Mouse (Mus musculus): ENCODE measurements around the gene Rmi1. TPM values are rescaled to one million over a fixed set of nuclear protein-coding genes. Genes with fewer than 3 reads are reported as not detected.
A peak's percentile ranks its signal among the peaks of the same experiment; 100 is the strongest.
"Not testable (repeated sequence)": the region's sequence is repeated elsewhere in the genome, so short reads cannot be mapped to it uniquely, and the experiment has no call there.

Rmi1 gene
- 22.6 and 23.5 TPM in 2 replicates for polyA plus RNA-seq (2014; fragmentation: Nextera tagmentation; extraction: Ambion mirVana)

DNA sequence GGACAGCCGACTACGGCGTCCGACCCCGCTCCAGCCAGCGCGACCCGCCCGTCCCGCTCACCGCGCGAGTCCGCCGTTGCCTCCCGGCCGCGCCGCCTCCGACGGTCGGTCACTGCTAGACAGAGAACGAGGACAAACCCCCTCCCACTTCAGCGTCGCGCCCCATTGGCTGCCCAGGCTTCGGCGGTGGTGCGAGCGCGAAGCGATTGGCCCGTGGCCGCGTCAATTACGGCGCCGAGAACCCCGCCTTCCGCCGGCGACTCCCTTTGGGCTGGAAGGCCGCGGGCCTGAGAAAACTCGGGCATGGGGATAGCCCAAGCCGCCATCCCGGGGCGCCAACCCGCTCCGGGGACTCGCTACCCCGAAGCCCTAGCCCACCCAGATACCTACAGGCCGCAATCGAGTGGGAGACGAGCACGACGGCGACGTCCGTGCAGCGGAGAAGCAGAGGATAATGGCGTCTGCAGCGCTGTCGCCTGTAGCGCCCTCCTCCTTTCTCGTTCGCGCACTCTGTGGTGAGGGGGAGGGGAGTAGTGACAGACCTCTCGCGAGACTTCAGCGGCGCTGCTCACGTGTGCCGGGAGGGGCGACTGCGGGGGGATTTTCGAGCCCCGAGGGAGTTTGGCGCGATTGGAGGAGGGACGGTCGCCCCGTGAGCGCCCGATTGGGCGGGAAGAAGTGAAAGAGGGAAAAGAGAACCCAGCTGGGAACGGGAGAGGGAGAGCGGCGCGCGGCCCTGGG, at the start of gene Rmi1:
Gene Rmi1 (plus strand): TSS at position 246 of the 741 bp plus-strand sequence.
- ATAC-seq (ENCODE audit: low read depth): peak; percentile 95
- Histone ChIP-seq H3K4me3 (ENCODE audit: low read depth, low read length) (peak within 1 kb of the TSS; percentile 86), H3K9me3 (ENCODE audit: control insufficient read depth, low read length) (no peaks in the 10 kb centered on the region), H3K4me1 (ENCODE audit: control insufficient read depth, insufficient read depth, low read length) (no peaks in the 10 kb centered on the region), H3K27me3 (replicated peaks; ENCODE audit: control insufficient read depth, insufficient read depth, low read length) (no peaks in the 10 kb centered on the region), H3K4me2 (ENCODE audit: low read depth, low read length) (peak within 1 kb of the TSS; percentile 75), H3K27ac (replicated peaks; ENCODE audit: low read depth, low read length) (peak within 1 kb of the TSS; percentile 99), H3K9ac (ENCODE audit: low read depth, low read length) (peak within 1 kb of the TSS; percentile 100), H3K36me3 (ENCODE audit: control insufficient read depth, insufficient read depth, low read length) (peaks cover 23% of the 10 kb centered on the region)
- under 1% methylated on average over 60 of the region's 91 CpGs for WGBS
- peak; percentile 98 for DNase-seq (ENCODE audit: low spot score)

DNA sequence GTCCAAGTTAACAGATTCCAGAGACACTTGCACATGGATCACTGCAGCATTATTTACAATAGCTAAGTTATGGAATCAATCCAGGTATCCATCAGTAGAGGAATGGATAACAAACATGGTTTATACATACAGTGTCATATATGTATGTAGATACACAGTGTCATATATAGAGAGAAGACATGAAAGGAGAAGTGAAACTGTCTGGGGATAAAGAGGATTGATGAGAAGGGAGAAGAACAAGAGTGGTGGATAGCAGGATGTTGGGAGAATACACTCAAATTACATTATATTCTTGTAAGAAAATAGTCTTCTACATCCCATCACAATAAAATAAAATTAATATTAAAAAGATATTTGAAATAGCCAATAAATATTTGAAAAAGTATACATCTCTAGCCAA, 49.1 kb upstream of the Rmi1 start:
- ATAC-seq (ENCODE audit: low read depth): no peak
- H3K4me2 ChIP-seq (ENCODE audit: low read depth, low read length): no peak overlapping the region
- no peak for DNase-seq (ENCODE audit: low spot score)

DNA sequence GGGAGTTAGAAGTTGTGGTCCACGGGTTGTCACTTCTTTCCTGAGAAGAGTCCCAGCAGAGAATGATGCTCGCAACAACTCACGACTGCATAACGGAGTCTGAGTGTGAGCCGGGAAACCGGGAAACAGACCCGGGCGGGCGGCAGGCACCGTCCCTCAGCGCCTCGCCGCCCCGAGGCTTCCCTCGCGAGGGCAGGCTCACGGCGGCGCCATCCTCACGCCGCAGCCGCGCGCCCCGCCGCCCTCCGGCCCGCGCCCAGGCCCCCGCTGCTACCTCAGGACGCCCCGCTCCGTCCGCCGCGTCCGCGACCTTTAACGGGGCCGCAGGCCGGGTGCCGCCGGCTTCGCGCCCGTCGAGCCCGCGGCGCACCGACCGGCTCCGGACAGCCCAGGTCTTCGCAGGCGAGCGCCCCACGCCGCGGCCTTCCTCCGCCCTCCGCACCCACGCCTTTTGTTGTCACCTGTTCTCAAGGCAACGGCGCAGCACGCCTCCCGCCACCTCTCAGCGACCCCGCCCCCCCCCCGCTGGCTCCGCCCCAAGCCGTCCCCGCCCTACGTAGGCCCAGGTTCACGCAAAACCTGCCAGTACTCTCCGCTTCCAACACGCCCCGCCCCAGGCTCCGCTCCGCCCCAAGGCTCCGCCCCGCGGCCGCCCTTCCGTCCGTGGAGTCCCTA, 43.3 kb upstream of the Rmi1 start, which contains the start of gene Kif27:
Gene Kif27 (minus strand): TSS at position 494 of the 675 bp plus-strand sequence.
- 1% methylated on average over 32 of the region's 85 CpGs for whole genome bisulfite sequencing
- no peaks in the 10 kb centered on the region for H3K9me3 ChIP-seq (ENCODE audit: control insufficient read depth, low read length)
- H3K4me3 ChIP-seq (ENCODE audit: low read depth, low read length): peak within 1 kb of the TSS; percentile 69
- ATAC-seq (ENCODE audit: low read depth) (peak; percentile 99), DNase-seq (ENCODE audit: low spot score) (peak; percentile 93)
- no peaks in the 10 kb centered on the region for H3K4me1 ChIP-seq (ENCODE audit: control insufficient read depth, insufficient read depth, low read length)
- H3K27me3 ChIP-seq (replicated peaks; ENCODE audit: control insufficient read depth, insufficient read depth, low read length): no peaks in the 10 kb centered on the region
- H3K27ac ChIP-seq (replicated peaks; ENCODE audit: low read depth, low read length): 0 out of 2 replicates have a peak within 1 kb of the TSS, but pooled peaks have one; percentile 40
- no peaks in the 10 kb centered on the region for H3K36me3 ChIP-seq (ENCODE audit: control insufficient read depth, insufficient read depth, low read length)
- peak within 1 kb of the TSS; percentile 86 for H3K4me2 ChIP-seq (ENCODE audit: low read depth, low read length)
- H3K9ac ChIP-seq (ENCODE audit: low read depth, low read length): peak within 1 kb of the TSS; percentile 67

More for the DNA sequence above, 49.1 kb upstream of the Rmi1 start:
- Histone ChIP-seq H3K27me3 (replicated peaks; ENCODE audit: control insufficient read depth, insufficient read depth, low read length) (no peaks in the 10 kb centered on the region), H3K36me3 (ENCODE audit: control insufficient read depth, insufficient read depth, low read length) (no peaks in the 10 kb centered on the region), H3K4me3 (ENCODE audit: low read depth, low read length) (no peak overlapping the region), H3K9ac (ENCODE audit: low read depth, low read length) (no peak overlapping the region), H3K9me3 (ENCODE audit: control insufficient read depth, low read length) (no peaks in the 10 kb centered on the region), H3K27ac (replicated peaks; ENCODE audit: low read depth, low read length) (no peak overlapping the region), H3K4me1 (ENCODE audit: control insufficient read depth, insufficient read depth, low read length) (no peaks in the 10 kb centered on the region)

DNA sequence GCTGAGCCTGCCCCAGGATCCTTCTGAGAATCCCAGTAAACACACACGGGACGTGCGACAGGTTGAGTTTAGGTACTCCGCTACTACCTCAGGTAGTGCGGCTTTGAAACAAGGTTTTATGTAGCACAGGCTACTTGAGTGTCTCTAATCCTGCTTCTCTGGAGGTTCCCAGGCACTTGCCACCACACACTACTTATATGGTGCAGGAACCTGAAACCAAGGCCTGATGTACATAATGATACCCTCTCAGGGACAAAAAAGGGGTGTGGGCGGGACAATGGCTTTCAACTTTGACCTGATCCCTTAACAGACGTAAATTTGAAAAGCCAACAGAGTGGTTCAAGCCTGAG, 42.8 kb upstream of the Rmi1 start:
- peak overlapping the region; percentile 67; the same call in 1 of the 2 replicates for H3K9ac ChIP-seq (ENCODE audit: low read depth, low read length)
- WGBS: 4% methylated on average over 7 of the region's 7 CpGs
- ATAC-seq (ENCODE audit: low read depth): peak; percentile 76
- no peak for DNase-seq (ENCODE audit: low spot score)
- no peaks in the 10 kb centered on the region for H3K36me3 ChIP-seq (ENCODE audit: control insufficient read depth, insufficient read depth, low read length)
- H3K4me3 ChIP-seq (ENCODE audit: low read depth, low read length): peak overlapping the region; percentile 69
- peak overlapping the region; percentile 86 for H3K4me2 ChIP-seq (ENCODE audit: low read depth, low read length)
- H3K9me3 ChIP-seq (ENCODE audit: control insufficient read depth, low read length): no peaks in the 10 kb centered on the region
- no peaks in the 10 kb centered on the region for H3K4me1 ChIP-seq (ENCODE audit: control insufficient read depth, insufficient read depth, low read length)
- H3K27ac ChIP-seq (replicated peaks; ENCODE audit: low read depth, low read length): no peak overlapping the region
- H3K27me3 ChIP-seq (replicated peaks; ENCODE audit: control insufficient read depth, insufficient read depth, low read length): no peaks in the 10 kb centered on the region

GRCm38 (mm10) chr13:58364353-58365175, 37.5 kb upstream of the Rmi1 start:
- DNase-seq (ENCODE audit: low spot score) (no peak), ATAC-seq (ENCODE audit: low read depth) (no peak)
- H3K36me3 ChIP-seq (ENCODE audit: control insufficient read depth, insufficient read depth, low read length): no peaks in the 10 kb centered on the region
- H3K9me3 ChIP-seq (ENCODE audit: control insufficient read depth, low read length): no peaks in the 10 kb centered on the region
- H3K27ac ChIP-seq (replicated peaks; ENCODE audit: low read depth, low read length): no peak overlapping the region
- no peaks in the 10 kb centered on the region for H3K4me1 ChIP-seq (ENCODE audit: control insufficient read depth, insufficient read depth, low read length)
- H3K9ac ChIP-seq (ENCODE audit: low read depth, low read length): no peak overlapping the region
- no peak overlapping the region for H3K4me3 ChIP-seq (ENCODE audit: low read depth, low read length)
- no peak overlapping the region for H3K4me2 ChIP-seq (ENCODE audit: low read depth, low read length)
- H3K27me3 ChIP-seq (replicated peaks; ENCODE audit: control insufficient read depth, insufficient read depth, low read length): no peaks in the 10 kb centered on the region
- 84% methylated on average over 8 of the region's 8 CpGs for WGBS

GRCm38 (mm10) chr13:58365179-58365578, 36.9 kb upstream of the Rmi1 start:
- ATAC-seq (ENCODE audit: low read depth); H3K9ac ChIP-seq (ENCODE audit: low read depth, low read length); H3K4me3 ChIP-seq (ENCODE audit: low read depth, low read length); H3K27ac ChIP-seq (replicated peaks; ENCODE audit: low read depth, low read length); H3K4me1 ChIP-seq (ENCODE audit: control insufficient read depth, insufficient read depth, low read length); H3K9me3 ChIP-seq (ENCODE audit: control insufficient read depth, low read length); H3K36me3 ChIP-seq (ENCODE audit: control insufficient read depth, insufficient read depth, low read length); H3K27me3 ChIP-seq (replicated peaks; ENCODE audit: control insufficient read depth, insufficient read depth, low read length); H3K4me2 ChIP-seq (ENCODE audit: low read depth, low read length); DNase-seq (ENCODE audit: low spot score): not testable (repeated sequence)
- 85% methylated on average over 8 of the region's 8 CpGs for WGBS

DNA sequence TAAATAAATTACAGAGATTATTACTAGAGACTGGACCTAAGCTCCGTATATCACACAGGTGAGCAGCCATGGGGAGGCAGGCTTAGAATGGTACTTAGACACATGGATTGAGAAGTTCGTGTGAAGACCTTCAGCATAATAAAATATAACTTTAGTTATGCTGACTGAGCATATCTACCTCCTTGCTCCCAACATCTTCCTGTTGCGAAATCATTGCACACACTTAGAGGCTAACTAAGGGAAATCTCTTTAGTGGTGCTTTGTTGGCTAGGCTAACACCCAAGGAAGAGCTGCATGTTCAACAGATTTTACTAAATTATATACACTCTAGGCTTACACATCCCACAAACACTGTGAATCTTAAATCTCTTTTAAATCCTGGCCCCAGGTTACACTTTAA, 35.7 kb upstream of the Rmi1 start:
- Histone ChIP-seq H3K36me3 (ENCODE audit: control insufficient read depth, insufficient read depth, low read length) (no peaks in the 10 kb centered on the region), H3K4me3 (ENCODE audit: low read depth, low read length) (no peak overlapping the region), H3K27ac (replicated peaks; ENCODE audit: low read depth, low read length) (no peak overlapping the region), H3K9ac (ENCODE audit: low read depth, low read length) (no peak overlapping the region), H3K4me1 (ENCODE audit: control insufficient read depth, insufficient read depth, low read length) (no peaks in the 10 kb centered on the region), H3K27me3 (replicated peaks; ENCODE audit: control insufficient read depth, insufficient read depth, low read length) (no peaks in the 10 kb centered on the region), H3K9me3 (ENCODE audit: control insufficient read depth, low read length) (no peaks in the 10 kb centered on the region), H3K4me2 (ENCODE audit: low read depth, low read length) (no peak overlapping the region)
- ATAC-seq (ENCODE audit: low read depth): no peak
- WGBS: 84% methylated on average over 3 of the region's 3 CpGs
- DNase-seq (ENCODE audit: low spot score): no peak

DNA sequence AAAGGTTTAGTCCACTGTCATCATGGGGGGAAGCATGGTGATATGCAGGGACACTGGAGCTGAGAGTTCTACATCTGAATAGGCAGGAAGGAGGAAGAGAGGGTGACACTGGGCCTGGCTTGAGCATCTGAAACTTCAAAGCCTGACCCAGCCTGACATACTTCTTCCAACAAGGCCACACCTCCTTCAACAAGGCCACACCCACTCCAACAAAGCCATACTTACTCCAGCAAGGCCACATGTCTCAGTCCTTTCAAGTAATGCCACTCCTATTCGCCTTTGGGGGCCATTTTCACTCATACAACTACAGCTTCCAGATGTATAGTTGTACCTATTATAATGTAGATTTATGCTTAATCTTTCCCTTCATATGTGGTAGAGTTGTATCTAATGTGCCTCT, 34.4 kb upstream of the Rmi1 start:
- WGBS: 63% methylated on average over 1 of the region's 1 CpGs
- ATAC-seq (ENCODE audit: low read depth): no peak

More for the DNA sequence above, 34.4 kb upstream of the Rmi1 start:
- Histone ChIP-seq H3K9ac (ENCODE audit: low read depth, low read length) (no peak overlapping the region), H3K36me3 (ENCODE audit: control insufficient read depth, insufficient read depth, low read length) (no peaks in the 10 kb centered on the region), H3K4me1 (ENCODE audit: control insufficient read depth, insufficient read depth, low read length) (no peaks in the 10 kb centered on the region), H3K27ac (replicated peaks; ENCODE audit: low read depth, low read length) (no peak overlapping the region), H3K4me2 (ENCODE audit: low read depth, low read length) (no peak overlapping the region), H3K9me3 (ENCODE audit: control insufficient read depth, low read length) (no peaks in the 10 kb centered on the region), H3K4me3 (ENCODE audit: low read depth, low read length) (no peak overlapping the region), H3K27me3 (replicated peaks; ENCODE audit: control insufficient read depth, insufficient read depth, low read length) (no peaks in the 10 kb centered on the region)
- DNase-seq (ENCODE audit: low spot score): no peak

Measured in embryonic facial prominence, embryonic 14.5 days (tissue).